Mouse (Mus musculus): ENCODE data around the gene B4galnt4. TPM values are rescaled to one million over a fixed set of nuclear protein-coding genes. Genes with fewer than 3 reads are reported as not detected.
"Not testable (repeated sequence)": the region's sequence is repeated elsewhere in the genome, so short reads cannot be mapped to it uniquely, and the experiment has no call there.

The B4galnt4 gene
- total RNA-seq (2021): 10 to 100 TPM; 84.4 to 86.3 TPM

DNA sequence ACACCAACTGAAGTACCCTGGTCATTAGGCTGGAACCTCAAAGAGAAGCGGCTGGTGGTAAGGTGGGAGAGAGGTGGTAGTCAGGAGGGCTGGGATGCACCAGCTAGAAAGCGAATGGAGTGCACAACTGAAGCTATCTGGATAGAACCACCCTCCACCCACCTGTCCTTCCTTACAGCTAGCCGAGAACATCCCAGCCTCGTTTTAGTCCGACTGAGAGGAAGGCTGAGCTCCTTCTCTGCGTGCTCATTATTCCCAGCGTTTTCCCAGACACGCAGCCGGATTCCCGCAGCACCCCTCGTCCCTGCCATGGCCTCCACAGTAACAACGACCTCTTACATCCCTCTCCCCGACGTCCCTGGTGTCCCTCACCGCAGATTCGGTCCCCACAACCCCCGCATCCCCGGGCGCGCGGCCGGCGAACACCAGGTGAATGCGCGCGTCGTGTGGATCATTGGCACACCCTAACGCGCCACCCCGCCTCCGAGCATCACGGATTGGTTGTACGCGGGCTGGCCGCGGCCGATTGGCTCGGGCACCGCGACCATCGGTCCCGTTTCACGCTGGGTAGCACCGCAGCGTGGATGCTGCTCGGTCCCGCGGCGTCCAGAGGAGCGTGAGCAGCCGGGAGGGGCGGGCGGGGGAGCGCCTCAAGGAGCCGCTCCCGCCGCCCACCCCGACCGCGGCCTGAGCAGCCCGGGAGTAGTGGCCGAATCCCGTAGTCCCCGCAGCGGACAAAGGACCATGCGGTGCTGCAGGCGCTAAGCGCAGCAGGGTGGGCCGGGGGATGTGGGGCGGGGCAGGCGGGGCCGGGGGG lies at the start of gene B4galnt4:
B4galnt4 (plus strand) TSS at position 679 of the 817 bp plus-strand sequence.
- intact Hi-C loops (cut with DNase I): loop anchor here (5.0 kb wide), 1 partner anchor 203 kb away; the partner anchor contains the start of genes Bet1l, Gm45785 and Ric8a
- peak; percentile 94 to 95 for DNase-seq (ENCODE audit: low spot score in 2 of 2)

DNA sequence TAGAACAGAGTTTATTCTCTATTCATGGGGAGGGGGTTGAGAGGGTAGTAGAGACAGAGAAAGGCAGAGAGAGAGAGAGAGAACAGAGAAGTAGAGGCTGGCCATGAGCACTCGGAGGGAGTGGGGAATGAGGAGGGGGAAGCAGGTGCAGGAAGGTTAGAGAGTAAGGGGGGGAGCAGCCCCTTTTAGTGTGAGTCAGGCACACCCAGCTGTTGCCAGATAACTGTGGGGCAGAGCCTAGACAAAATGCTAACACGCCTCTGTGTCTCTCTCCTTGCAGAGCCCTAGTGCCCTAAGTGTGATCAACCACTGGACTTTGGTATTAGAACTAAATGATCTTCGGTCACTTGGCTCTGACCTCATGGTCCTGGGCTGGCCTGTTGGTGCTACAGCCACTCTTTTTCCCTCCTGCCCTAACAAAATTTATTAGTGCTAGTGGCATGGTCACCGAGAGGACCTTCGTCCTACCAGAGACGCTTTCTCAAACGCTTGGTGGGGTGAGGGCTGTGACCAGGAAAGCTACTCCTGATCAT lies 49.6 kb upstream of the B4galnt4 start:
- intact Hi-C loops (cut with DNase I): no loop called here
- DNase-seq (ENCODE audit: low spot score in 2 of 2): no peak

DNA sequence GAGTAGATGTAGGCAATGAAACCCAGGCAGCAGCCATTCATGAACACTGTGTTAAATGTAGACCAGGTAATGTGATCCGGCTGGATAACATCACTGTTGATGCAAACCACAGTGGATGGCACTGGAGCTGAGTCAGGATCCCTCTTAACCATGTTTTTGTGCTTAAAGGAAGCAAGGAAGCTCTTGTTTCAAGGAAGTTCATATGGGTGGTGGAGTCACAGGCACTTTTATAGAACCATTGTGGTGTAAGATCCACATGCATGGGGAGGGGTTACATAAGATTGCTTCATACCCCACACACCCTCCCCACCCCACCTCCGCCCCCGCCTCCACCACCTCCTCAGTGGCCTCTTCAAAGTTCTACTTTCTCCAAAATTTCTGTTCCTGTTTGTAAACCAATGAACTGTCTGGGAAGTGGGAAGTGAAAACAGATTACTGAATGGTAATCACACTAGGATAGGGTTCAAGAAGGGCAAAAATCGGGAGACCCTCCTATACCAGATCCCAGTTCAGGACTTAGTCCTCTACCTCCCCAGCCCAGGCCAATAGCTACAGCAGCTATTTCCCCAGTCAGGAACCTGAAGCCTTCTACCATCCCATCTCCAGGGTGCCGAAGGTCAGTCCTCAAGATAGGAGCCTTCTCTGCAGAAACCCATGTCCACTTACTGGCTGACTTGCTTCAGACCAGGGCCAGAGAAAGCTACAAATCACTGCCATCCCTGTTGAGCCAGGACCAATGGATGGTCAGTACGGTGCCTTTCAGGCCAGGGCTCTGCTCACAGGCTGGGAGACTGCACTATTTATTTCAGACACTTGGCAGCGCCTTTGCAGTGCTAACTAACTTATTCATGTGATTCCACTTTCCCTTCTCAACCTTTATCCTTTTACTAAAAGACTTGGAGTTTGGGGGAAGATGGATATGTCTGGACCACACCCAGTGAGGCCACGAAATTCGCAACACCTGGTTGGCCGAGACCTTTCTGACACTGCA lies 43.9 kb upstream of the B4galnt4 start:
- intact Hi-C loops (cut with DNase I): no loop called here
- no peak for DNase-seq (ENCODE audit: low spot score in 2 of 2)

DNA sequence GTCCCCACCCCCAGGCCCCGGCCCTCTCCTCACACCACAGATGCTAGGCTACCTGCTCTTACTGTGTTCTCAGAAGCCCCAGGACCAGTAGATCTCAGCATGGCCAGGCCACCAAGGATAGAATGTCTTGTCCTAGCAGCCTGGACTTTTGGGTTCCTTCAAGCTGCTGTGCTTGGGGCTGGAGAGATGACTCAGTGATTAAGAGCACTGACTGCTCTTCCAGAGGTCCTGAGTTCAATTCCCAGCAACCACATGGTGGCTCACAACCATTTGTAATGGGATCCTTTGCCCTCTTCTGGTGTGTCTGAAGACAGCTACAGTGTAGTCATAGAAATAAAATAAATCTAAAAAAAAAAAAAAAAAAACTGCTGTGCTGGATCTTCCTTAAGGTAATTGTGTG lies 43.1 kb upstream of the B4galnt4 start, which contains the start of gene Ifitm6:
Ifitm6 (minus strand) TSS at position 101 of the 400 bp plus-strand sequence.
- intact Hi-C loops (cut with DNase I); DNase-seq (ENCODE audit: low spot score in 2 of 2): not testable (repeated sequence)

DNA sequence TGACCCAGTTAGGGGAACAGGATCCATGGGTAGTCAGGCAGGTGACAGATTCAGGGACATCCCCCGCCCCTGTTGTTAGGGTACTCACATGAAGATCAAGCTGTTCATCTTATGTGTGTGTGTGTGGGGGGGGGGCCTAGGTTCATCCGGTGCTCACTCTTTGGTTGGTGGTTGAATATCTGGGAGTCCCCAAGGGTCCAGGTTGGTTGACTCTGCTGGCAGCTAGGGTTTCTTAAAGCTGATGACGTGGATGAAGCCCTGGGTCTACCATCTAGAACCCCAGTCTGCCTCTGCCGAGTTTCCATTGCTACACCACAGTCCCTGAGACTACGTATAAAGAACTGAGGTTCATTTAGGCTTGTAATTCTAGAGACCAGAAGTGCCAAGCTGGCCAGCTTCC lies 41.9 kb upstream of the B4galnt4 start:
- intact Hi-C loops (cut with DNase I): no loop called here
- no peak for DNase-seq (ENCODE audit: low spot score in 2 of 2)

DNA sequence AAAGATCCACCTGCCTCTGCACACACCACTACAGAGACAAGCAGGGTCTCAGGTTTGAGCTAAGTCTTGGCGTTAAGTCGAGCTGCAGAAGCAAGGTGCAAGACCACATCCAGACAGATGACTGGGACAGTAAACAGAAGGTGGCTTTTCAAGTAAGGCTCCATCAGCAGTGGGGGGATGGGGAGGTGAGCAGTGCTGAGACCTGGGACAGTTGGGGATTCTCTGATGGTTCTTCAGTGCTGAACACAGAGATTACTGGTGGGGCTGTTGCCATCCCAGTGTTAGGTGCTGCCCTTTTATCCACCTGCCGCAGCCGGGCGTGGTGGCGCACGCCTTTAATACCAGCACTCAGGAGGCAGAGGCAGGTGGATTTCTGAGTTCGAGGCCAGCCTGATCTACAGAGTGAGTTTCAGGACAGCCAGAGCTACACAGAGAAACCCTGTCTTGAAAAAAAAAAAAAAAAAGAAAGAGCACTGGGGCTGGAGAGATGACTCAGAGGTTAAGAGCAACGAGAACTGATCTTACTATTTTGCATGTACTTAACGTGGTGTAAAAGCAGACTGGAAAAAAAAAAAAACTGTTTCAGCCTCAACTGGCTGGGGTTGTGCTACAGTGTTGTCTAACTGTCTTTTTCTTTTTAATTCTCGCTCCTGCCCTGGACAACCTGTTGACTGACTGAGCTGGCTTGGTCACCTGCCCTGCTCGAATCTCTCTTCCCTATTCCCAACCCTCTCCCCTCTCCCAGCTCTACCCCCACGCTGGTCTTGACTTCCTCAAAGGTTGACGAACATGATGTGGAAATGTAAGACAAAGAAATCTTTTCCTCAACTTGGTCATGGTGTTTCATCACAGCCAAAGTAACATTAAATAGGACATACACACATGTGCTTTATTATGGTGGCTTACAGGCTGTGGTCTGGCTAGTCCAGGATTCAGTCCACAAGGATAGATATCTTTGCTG lies 39.1 kb upstream of the B4galnt4 start:
- intact Hi-C loops (cut with DNase I): no loop called here

DNA sequence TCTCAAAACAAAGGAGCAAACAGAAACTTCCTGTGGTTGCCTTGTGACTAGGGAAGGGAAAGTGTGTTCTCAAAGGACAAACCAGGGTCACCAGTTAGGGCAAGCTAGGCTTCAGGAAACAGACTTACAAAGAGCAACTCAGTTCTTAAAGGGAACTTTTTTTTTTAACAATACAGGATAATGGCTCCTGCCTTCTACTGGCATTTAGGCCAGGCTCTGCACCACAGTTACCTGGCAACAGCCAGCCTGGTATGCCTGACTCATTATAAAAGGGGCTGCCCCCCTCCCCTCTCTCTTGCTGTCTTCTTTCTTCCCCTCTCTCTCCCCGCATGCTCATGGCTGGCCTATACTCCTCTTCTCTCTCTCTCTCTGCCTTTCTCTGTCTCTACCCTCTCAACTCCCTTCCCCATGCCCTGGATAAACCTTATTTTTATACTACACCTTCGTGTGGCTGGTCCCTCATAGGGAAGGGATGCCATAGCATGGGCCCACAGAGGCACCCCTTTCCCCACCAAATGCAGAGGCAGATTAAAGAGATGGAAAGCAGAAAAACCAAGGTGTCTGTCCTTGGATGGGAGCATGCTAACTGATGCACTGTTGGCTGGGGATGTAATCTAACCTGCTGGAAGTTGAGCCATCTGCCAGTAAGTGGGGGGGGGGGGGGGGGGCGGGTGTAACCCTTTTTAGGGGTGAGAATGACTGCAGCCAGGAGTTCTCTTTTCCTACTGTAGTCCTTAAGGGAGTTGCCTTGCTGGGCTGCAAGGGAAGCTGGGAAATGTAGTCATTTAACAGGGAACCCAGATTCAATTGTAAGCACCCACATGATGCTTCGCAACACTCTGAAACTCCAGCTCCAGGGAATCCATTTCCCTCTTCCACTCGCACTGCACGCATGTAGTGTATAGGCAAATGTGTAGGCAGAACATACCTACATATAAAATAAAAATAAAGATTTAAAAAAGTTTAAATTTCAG lies 35.8 kb upstream of the B4galnt4 start:
- intact Hi-C loops (cut with DNase I): no loop called here

More for the DNA sequence above, 39.1 kb upstream of the B4galnt4 start:
- DNase-seq (ENCODE audit: low spot score in 2 of 2): no peak

DNA sequence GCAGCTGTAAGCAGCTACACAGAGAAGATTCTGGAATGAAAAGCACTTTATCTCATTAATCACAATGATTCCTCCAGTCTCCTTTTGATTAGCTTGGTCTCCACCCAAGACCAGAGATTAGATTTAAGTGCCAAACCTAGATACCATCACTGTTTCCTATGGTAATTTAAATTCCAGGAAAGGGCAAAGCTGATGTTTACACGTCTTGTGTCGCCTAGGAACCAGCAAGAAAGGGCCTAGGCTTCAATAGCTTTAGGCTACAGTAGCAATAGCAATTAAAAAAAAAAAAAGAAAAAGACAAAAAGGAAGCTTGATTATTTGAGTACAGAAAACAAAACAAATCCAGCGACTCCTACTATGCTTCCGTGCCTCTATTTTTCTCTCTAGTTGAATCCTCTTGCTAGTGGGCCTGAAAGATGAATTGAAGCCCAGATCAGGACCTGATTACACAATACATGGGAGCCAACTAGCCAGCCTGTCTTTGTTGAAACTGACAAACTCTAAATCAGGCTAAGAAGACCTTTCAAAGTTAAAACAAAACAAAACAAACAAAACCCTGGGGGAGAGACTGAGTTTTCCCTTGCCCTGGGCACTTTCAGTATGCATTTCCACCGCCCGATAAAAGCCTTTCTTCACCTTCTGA lies 34.7 kb upstream of the B4galnt4 start:
- intact Hi-C loops (cut with DNase I): no loop called here

More for the DNA sequence above, 35.8 kb upstream of the B4galnt4 start:
- DNase-seq (ENCODE audit: low spot score in 2 of 2): no peak

DNA sequence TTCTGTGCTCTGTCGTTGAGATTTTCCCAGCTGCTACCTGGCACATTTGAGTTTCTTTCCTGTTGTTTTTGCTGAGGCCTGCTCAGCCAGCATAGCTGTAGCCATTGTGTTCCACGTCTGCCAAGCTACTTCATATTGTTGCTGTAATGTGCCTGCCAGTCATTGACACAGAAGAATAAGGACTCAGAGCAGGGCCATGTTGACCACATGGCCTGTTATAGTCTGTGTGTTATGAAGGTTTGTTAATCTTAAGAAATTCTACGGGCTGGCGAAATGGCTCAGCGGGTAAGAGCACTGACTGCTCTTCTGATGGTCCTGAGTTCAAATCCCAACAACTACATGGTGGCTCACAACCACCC lies 34.2 kb upstream of the B4galnt4 start:
- intact Hi-C loops (cut with DNase I): no loop called here
- no peak for DNase-seq (ENCODE audit: low spot score in 2 of 2)

More for the DNA sequence above, 34.7 kb upstream of the B4galnt4 start:
- DNase-seq (ENCODE audit: low spot score in 2 of 2): no peak

DNA sequence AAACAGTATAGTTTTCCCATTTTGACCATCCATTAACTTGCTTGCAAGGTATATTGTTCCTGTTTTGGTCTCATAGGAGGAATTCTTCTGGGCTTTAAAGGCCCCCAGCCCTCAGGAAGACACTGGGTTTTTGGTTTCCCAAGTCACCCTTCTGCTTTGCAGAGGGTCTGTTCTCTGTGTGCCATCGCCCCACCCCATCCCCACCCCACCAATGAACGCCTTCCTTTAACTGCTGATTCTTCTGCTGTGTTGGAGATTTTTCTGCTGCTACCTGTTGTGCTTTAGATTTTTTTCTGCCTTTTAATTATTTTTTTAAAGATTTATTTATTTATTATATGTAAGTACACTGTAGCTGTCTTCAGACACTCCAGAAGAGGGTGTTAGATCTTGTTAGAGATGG lies 32.1 kb upstream of the B4galnt4 start, which contains the start of gene Gm17387:
Gm17387 (plus strand) TSS at position 301 of the 400 bp plus-strand sequence.
- no peak for DNase-seq (ENCODE audit: low spot score in 2 of 2)
- intact Hi-C loops (cut with DNase I): no loop called here

DNA sequence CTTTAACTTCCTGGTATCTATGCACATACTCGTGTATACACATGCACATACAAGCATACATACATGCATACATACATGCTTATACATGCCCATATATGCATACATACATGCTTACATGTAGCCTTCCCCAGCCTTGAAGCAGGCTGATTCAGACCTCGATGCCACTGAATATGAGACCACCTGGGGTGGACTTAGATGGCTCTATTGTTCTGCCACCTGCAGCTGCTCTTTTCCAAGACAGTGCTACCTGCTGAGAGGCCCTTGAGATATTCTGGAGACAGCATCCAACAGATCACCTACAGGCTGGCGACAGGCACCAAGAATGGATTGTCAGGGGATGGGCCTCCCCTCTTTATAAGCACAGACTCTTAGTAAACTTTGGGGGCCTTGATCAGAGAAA lies 30.5 kb upstream of the B4galnt4 start:
- DNase-seq (ENCODE audit: low spot score in 2 of 2): no peak
- intact Hi-C loops (cut with DNase I): no loop called here

DNA sequence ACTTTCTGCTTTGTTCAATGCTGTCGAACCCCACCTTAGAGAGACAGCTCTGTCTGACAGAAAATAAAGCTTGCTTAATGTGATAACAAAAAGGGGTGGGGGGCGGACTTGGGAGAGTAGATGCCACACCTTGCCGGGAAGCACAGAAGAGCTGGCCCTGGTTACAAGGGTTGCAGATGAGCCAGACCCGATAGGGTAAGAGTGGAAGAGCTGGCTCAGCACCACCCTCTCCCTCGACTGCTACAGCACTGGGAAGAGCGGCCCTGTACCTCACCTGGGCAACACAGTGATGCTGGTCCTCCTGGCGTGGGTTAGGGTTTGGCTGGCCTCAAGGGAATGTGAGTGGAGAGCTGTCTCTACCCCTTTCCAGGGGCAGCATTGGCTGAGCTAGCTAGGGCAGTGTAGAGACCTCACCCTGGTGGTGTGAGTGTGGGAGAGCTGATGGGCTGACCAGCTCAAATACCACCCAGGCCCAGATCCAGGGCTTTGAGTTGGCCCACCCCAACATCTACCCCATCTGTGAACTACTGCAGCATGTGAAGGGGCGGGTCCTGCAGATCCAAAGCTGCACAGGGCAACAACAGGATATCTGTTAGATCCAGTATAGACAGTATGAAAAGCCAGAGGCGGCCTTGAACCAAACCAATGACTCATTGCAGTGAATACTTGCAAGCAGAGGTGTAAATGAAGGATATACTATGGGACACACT lies 28.3 kb upstream of the B4galnt4 start:
- DNase-seq (ENCODE audit: low spot score in 2 of 2): no peak
- intact Hi-C loops (cut with DNase I): no loop called here

DNA sequence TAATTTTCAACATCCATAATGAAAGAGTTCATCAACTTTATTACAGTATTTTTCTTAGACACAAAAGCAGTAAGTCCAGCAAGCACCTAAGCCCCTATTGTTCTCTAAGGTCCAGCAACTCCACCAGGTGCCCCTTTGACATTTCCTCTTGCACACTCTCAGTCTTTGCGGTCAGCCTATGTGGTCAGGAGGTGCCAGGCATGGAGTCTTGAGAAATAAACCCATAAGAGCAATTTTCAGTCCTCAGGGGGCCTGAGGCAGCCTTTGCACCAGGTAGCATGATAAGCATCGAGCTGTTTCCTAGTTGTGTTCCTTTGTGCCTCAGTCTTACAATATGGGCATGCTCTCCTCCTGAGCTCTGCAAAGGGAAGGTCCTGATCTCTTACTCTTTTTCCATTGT lies 24.3 kb upstream of the B4galnt4 start:
- DNase-seq (ENCODE audit: low spot score in 2 of 2); intact Hi-C loops (cut with DNase I): not testable (repeated sequence)

DNA sequence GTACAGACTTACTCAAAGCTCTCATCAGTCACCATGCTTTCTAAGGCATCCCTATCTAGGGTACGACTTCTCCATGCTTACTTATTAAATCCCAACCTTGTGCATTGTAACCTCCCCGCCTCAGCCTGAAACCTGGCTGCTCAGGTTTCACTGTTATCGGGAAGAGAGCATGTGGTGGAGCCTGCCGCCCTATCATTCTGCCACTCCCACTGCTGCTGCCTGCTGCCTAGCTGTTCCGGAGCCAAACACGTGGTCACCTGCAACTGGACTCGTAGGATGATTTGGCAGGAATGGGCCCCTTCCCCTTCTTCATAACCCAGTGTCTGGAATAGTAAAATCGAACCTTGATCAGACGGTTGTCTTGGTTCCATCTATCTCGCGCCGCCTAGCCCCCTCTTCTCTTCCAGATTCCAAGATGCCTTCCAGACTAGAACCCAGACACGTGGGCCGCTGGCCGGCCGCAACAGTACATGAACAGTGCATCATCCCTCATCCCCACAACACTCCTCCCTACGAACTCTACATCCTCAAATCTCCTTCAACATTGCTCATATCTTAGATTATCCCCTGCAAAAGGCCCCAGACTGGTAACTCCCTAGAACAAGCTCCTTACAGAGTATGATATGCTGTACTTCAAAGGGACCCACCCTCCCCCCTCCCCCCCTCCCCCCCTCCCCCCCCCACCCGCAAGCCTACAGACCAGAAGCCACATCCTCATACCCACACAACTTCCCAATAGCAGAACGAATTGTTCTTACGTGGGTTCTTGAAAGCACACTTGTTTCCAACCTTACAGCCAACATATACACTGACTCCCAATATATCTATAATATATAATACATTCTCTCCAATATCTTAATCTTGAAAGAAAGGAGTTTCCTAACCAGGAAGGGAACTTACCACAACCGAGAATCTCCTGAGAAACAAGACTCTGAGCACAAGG lies 22.5 kb upstream of the B4galnt4 start:
- DNase-seq (ENCODE audit: low spot score in 2 of 2): no peak
- intact Hi-C loops (cut with DNase I): no loop called here

DNA sequence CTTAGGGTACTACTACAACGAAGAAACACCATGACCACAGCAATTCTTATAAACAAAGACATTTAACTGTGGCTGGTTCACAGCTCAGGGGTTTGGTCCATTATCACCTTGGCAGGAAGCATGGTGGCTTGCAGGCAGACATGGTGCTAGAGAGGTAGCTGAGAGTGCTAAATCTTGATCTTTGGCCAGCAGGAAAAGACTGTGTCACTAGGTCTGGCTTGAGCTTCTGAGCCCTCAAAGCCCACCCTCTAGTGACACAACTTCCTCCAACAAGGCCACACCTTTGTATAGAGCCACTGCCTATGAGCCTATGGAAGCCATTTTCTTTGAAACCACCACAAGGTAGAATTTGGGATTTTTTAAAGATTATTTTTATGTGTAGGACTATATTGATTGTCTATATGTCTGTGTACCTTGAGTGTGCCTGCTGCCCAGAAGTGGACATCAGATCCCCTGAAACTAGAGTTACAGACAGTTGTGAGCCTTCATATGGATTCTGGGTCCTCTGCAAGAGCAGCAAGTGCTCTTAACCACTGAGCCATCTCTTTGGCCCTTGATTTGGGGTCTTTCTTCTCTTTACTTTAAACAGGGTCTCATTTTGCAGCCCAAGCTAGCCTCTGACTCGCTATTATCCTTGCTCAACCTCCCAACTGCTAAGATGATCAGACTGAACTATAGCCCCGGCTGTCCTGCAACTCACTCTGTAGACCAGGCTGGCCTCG lies 21.4 kb upstream of the B4galnt4 start:
- intact Hi-C loops (cut with DNase I): no loop called here
- DNase-seq (ENCODE audit: low spot score in 2 of 2): no peak

Data from left cerebral cortex, postnatal 36 days (tissue).